10 mouse cellular contexts compared by ENCODE assay signal in genomic region chr4:117737559-117737958, GRCm38 (mm10). TPM values are rescaled to one million over a fixed set of nuclear protein-coding genes. Genes with fewer than 3 reads are reported as not detected.
DNase-seq lines count a peak whose midpoint lies in the region; ATAC-seq lines count a peak whose summit lies in the region.
"Had no signal": no experiment of that assay in that cellular context is flagged by ENCODE, and none has a peak within 500 bp of the region (broad histone marks: within the 10 kb centered on the region; RNA-seq: fewer than 3 reads in every experiment).

No protein-coding gene starts in this region.

- H3K36me3 ChIP-seq in hindbrain, embryonic 11.5 days (ENCODE audit: control insufficient read depth, insufficient read depth, low read length) = no peaks in the 10 kb centered on the region
- H3K36me3 ChIP-seq in hindbrain, embryonic 12.5 days = no peaks in the 10 kb centered on the region
- H3K36me3 ChIP-seq: limb, embryonic 12.5 days had no signal

- H3K27ac ChIP-seq in hindbrain, embryonic 11.5 days (ENCODE audit: low read depth, low read length) = no peak overlapping the region
- no peak overlapping the region for H3K27ac ChIP-seq in hindbrain, embryonic 12.5 days
- H3K27ac ChIP-seq: limb, embryonic 12.5 days had no signal

- H3K4me1 ChIP-seq in hindbrain, embryonic 11.5 days (replicated peaks; ENCODE audit: control insufficient read depth, insufficient read depth, low read length) = no peaks in the 10 kb centered on the region
- H3K4me1 ChIP-seq in hindbrain, embryonic 12.5 days = no peaks in the 10 kb centered on the region
- H3K4me1 ChIP-seq: limb, embryonic 12.5 days had no signal

- ATAC-seq in hindbrain, embryonic 11.5 days (ENCODE audit: low FRiP score) = no peak
- ATAC-seq in hindbrain, embryonic 12.5 days (ENCODE audit: low FRiP score) = no peak
- no peak for ATAC-seq in erythroblast, adult 5-6 weeks (replicated peaks; ENCODE audit: low FRiP score, poor library complexity, severe bottlenecking)

- no peak overlapping the region for H3K9ac ChIP-seq in hindbrain, embryonic 11.5 days (ENCODE audit: low read depth, low read length)
- H3K9ac ChIP-seq in hindbrain, embryonic 12.5 days = no peak overlapping the region
- H3K9ac ChIP-seq: limb, embryonic 12.5 days had no signal

- H3K4me2 ChIP-seq in hindbrain, embryonic 11.5 days (replicated peaks; ENCODE audit: low read depth, low read length) = no peak overlapping the region
- no peak overlapping the region for H3K4me2 ChIP-seq in hindbrain, embryonic 12.5 days (replicated peaks)
- H3K4me2 ChIP-seq: limb, embryonic 12.5 days had no signal

- WGBS in hindbrain, embryonic 11.5 days = 50% methylated on average over 8 of the region's 8 CpGs
- WGBS in hindbrain, embryonic 12.5 days = 43% methylated on average over 8 of the region's 8 CpGs

- H3K27me3 ChIP-seq in hindbrain, embryonic 11.5 days (ENCODE audit: control insufficient read depth, insufficient read depth, low read length) = no peaks in the 10 kb centered on the region
- no peaks in the 10 kb centered on the region for H3K27me3 ChIP-seq in hindbrain, embryonic 12.5 days
- H3K27me3 ChIP-seq: limb, embryonic 12.5 days had no signal

- H3K9me3 ChIP-seq in hindbrain, embryonic 11.5 days (ENCODE audit: control insufficient read depth, low read length) = no peaks in the 10 kb centered on the region
- no peaks in the 10 kb centered on the region for H3K9me3 ChIP-seq in hindbrain, embryonic 12.5 days (replicated peaks)
- H3K9me3 ChIP-seq: limb, embryonic 12.5 days had no signal

- no peak overlapping the region for H3K4me3 ChIP-seq in hindbrain, embryonic 11.5 days (ENCODE audit: low read depth, low read length)
- no peak overlapping the region for H3K4me3 ChIP-seq in hindbrain, embryonic 12.5 days
- H3K4me3 ChIP-seq: limb, embryonic 12.5 days had no signal

- peak; percentile 2 for DNase-seq in hindbrain, embryonic 11.5 days (ENCODE audit: low spot score)
- peak; percentile 61 for DNase-seq in A20 (ENCODE audit: low read depth, low spot score)
- DNase-seq in adrenal gland, postnatal 25 days = peak; percentile 13
- peak; percentile 22 to 70 for DNase-seq in kidney, postnatal 36 days
- no peak for DNase-seq in T-cell, adult 2 months (ENCODE audit: low spot score)
- DNase-seq in thymus, postnatal 10 days (ENCODE audit: low spot score in 2 of 2) = no peak

RNA-seq across cellular contexts. Expression of gene Gm12845, which starts 13.3 kb away (rescaled TPM):
- polyA plus RNA-seq in hindbrain, embryonic 11.5 days (2014; fragmentation: Nextera tagmentation; extraction: Ambion mirVana) = not detected in 2 replicates
- not detected in 2 replicates for polyA plus RNA-seq in hindbrain, embryonic 12.5 days (2016; fragmentation: Nextera tagmentation; extraction: Ambion mirVana)
- total RNA-seq in adrenal gland, postnatal 25 days (2021) = not detected in 2 replicates
- total RNA-seq in erythroblast, adult 5-6 weeks (2015; ENCODE audit: low replicate concordance) = not detected in 2 replicates
- not detected in 2 replicates for total RNA-seq in erythroblast, adult 5-6 weeks (2017; ENCODE audit: low replicate concordance)
- polyA plus RNA-seq: limb, embryonic 12.5 days; spleen, adult 2 months had no signal

RNA-seq across cellular contexts. Expression of gene Klf17, which starts 27.9 kb away (rescaled TPM):
- polyA plus RNA-seq in hindbrain, embryonic 11.5 days (2014; fragmentation: Nextera tagmentation; extraction: Ambion mirVana) = not detected in 2 replicates
- not detected in 2 replicates for polyA plus RNA-seq in hindbrain, embryonic 12.5 days (2016; fragmentation: Nextera tagmentation; extraction: Ambion mirVana)
- total RNA-seq in adrenal gland, postnatal 25 days (2021) = not detected in 2 replicates
- total RNA-seq in erythroblast, adult 5-6 weeks (2015; ENCODE audit: low replicate concordance) = not detected in 2 replicates
- 0.51 TPM in 1 of 2 replicates, not detected in the other for total RNA-seq in erythroblast, adult 5-6 weeks (2017; ENCODE audit: low replicate concordance)
- polyA plus RNA-seq: limb, embryonic 12.5 days; spleen, adult 2 months had no signal

RNA-seq across cellular contexts. Expression of gene Dmap1, which starts 55.5 kb away (rescaled TPM):
- 76.1 and 82.2 TPM in 2 replicates for polyA plus RNA-seq in hindbrain, embryonic 11.5 days (2014; fragmentation: Nextera tagmentation; extraction: Ambion mirVana)
- polyA plus RNA-seq in hindbrain, embryonic 12.5 days (2016; fragmentation: Nextera tagmentation; extraction: Ambion mirVana) = 70.3 and 72.1 TPM in 2 replicates
- total RNA-seq in adrenal gland, postnatal 25 days (2021) = 26.7 and 32.7 TPM in 2 replicates
- total RNA-seq in erythroblast, adult 5-6 weeks (2015; ENCODE audit: low replicate concordance) = 5.6 and 9.8 TPM in 2 replicates
- total RNA-seq in erythroblast, adult 5-6 weeks (2017; ENCODE audit: low replicate concordance) = 6.7 and 17.0 TPM in 2 replicates

Comparison
In these comparisons a context has a peak if more than half of its experiments do, and no peak if none do; other contexts are left out.
1. DNase-seq: peak in hindbrain, embryonic 11.5 days (single experiment), A20 (single experiment), adrenal gland, postnatal 25 days (single experiment) and kidney, postnatal 36 days (2 of 2); none in T-cell, adult 2 months (single experiment) and thymus, postnatal 10 days (0 of 2).